25 mouse cellular contexts compared by ENCODE assay signal in the genomic region with DNA sequence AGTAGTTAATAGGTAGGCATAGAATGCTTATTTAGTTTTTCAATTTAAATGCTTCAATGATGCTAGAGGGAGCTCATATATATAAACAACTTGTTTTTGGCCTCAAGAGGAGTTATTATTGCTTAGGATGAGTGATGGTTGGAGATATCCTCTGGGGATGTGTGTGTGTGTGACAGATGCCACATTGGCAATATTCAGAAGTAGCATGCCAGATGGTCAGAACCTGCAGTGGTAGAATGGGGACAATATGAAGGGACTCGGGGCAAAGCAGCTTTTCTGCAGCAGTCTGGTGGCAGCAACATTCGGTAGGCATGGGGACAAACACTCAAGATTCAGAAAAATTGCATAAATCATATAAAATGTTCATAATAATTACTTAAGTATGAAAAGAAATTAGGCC.
A peak's percentile ranks its signal among the peaks of the same experiment; 100 is the strongest.
DNase-seq lines count a peak whose midpoint lies in the region; ATAC-seq lines count a peak whose summit lies in the region.
"Had no signal": no experiment of that assay in that cellular context is flagged by ENCODE, and none has a peak within 500 bp of the region (broad histone marks: within the 10 kb centered on the region; RNA-seq: fewer than 3 reads in every experiment).

No protein-coding gene starts in this region.

- H3K4me3 ChIP-seq in hindbrain, embryonic 16.5 days (ENCODE audit: low read length) = no peak overlapping the region
- H3K4me3 ChIP-seq in hindbrain, embryonic 14.5 days (replicated peaks; ENCODE audit: low read length) = no peak overlapping the region
- H3K4me3 ChIP-seq: embryonic facial prominence, embryonic 13.5 days; forebrain, embryonic 10.5 days; heart, adult 2 months; heart, embryonic 12.5 days; intestine, embryonic 15.5 days; midbrain, embryonic 13.5 days had no signal

- no peak for ATAC-seq in cerebellum, adult (ENCODE audit: insufficient number of reproducible peaks, low FRiP score, low TSS enrichment)
- peak; percentile 90; the same call in 1 of the 2 replicates for ATAC-seq in hindbrain, embryonic 16.5 days
- no peak for ATAC-seq in hindbrain, embryonic 14.5 days (ENCODE audit: low FRiP score)
- ATAC-seq: forebrain, postnatal 0 days; intestine, embryonic 15.5 days; midbrain, embryonic 13.5 days; Patski had no signal

- WGBS in hindbrain, embryonic 16.5 days = 56% methylated on average over 2 of the region's 2 CpGs
- 69% methylated on average over 2 of the region's 2 CpGs for WGBS in hindbrain, embryonic 14.5 days

- H3K9ac ChIP-seq in hindbrain, embryonic 16.5 days (ENCODE audit: low read depth, low read length) = no peak overlapping the region
- H3K9ac ChIP-seq in hindbrain, embryonic 14.5 days = no peak overlapping the region
- H3K9ac ChIP-seq: embryonic facial prominence, embryonic 13.5 days; forebrain, postnatal 0 days; heart, embryonic 12.5 days; intestine, embryonic 15.5 days; liver, embryonic 14.5 days; midbrain, embryonic 13.5 days had no signal

- H3K27me3 ChIP-seq in hindbrain, embryonic 16.5 days (replicated peaks; ENCODE audit: control insufficient read depth, insufficient read depth, low read length) = no peaks in the 10 kb centered on the region
- H3K27me3 ChIP-seq in hindbrain, embryonic 14.5 days (ENCODE audit: control insufficient read depth, insufficient read depth, low read length) = no peaks in the 10 kb centered on the region
- H3K27me3 ChIP-seq: embryonic facial prominence, embryonic 13.5 days; heart, embryonic 12.5 days; intestine, embryonic 15.5 days; midbrain, embryonic 13.5 days; Patski had no signal

- no peaks in the 10 kb centered on the region for H3K9me3 ChIP-seq in hindbrain, embryonic 16.5 days (ENCODE audit: control insufficient read depth, low read length)
- H3K9me3 ChIP-seq in hindbrain, embryonic 14.5 days (ENCODE audit: control insufficient read depth, low read length) = no peaks in the 10 kb centered on the region
- H3K9me3 ChIP-seq: embryonic facial prominence, embryonic 13.5 days; intestine, embryonic 15.5 days; midbrain, embryonic 13.5 days had no signal

- no peak overlapping the region for H3K4me2 ChIP-seq in hindbrain, embryonic 16.5 days (ENCODE audit: low read length)
- H3K4me2 ChIP-seq in hindbrain, embryonic 14.5 days (replicated peaks) = no peak overlapping the region
- H3K4me2 ChIP-seq: embryonic facial prominence, embryonic 13.5 days; heart, embryonic 12.5 days; intestine, embryonic 15.5 days; midbrain, embryonic 13.5 days had no signal

- no peaks in the 10 kb centered on the region for H3K36me3 ChIP-seq in hindbrain, embryonic 16.5 days (ENCODE audit: control insufficient read depth, insufficient read depth, low read length)
- H3K36me3 ChIP-seq in hindbrain, embryonic 14.5 days (replicated peaks; ENCODE audit: control insufficient read depth, insufficient read depth) = no peaks in the 10 kb centered on the region
- H3K36me3 ChIP-seq: embryonic facial prominence, embryonic 13.5 days; forebrain, embryonic 10.5 days; heart, embryonic 12.5 days; intestine, embryonic 15.5 days; midbrain, embryonic 13.5 days had no signal

- H3K27ac ChIP-seq in hindbrain, embryonic 16.5 days (ENCODE audit: low read depth, low read length) = no peak overlapping the region
- no peak overlapping the region for H3K27ac ChIP-seq in hindbrain, embryonic 14.5 days
- H3K27ac ChIP-seq: embryonic facial prominence, embryonic 13.5 days; forebrain, embryonic 10.5 days; heart, adult 2 months; intestine, embryonic 15.5 days; liver, embryonic 14.5 days; macrophage; midbrain, embryonic 13.5 days had no signal

- no peaks in the 10 kb centered on the region for H3K4me1 ChIP-seq in hindbrain, embryonic 16.5 days (ENCODE audit: control insufficient read depth, insufficient read depth, low read depth, low read length)
- no peaks in the 10 kb centered on the region for H3K4me1 ChIP-seq in hindbrain, embryonic 14.5 days (replicated peaks; ENCODE audit: control insufficient read depth, insufficient read depth, low read length)
- H3K4me1 ChIP-seq: embryonic facial prominence, embryonic 13.5 days; forebrain, embryonic 10.5 days; heart, embryonic 12.5 days; intestine, embryonic 15.5 days; midbrain, embryonic 13.5 days had no signal

- peak; percentile 3 for DNase-seq in cerebellum, adult 9-10 months
- DNase-seq in hindbrain, embryonic 14.5 days (ENCODE audit: low spot score) = no peak
- peak; percentile 12 for DNase-seq in retina, postnatal 1 day
- no peak for DNase-seq in retina, embryonic 14.5 days (ENCODE audit: low spot score)
- no peak for DNase-seq in ovary, postnatal 10 days (ENCODE audit: low spot score)
- DNase-seq: adrenal gland, postnatal 10 days; forebrain, postnatal 0 days; heart, adult 2 months; kidney, adult 2 months; kidney, postnatal 36 days; liver; lung, adult 2 months; lung, postnatal 10 days; thymus, adult 2 months; thymus, postnatal 4 days had no signal

Comparison
In these comparisons a context has a peak if more than half of its experiments do, and no peak if none do; other contexts are left out.
1. DNase-seq: peak in cerebellum, adult 9-10 months (single experiment) and retina, postnatal 1 day (single experiment); none in hindbrain, embryonic 14.5 days (single experiment), retina, embryonic 14.5 days (single experiment) and ovary, postnatal 10 days (single experiment).